Mouse (Mus musculus) kidney, postnatal 0 days (tissue): ENCODE measurements around the gene Gm28038. TPM values are rescaled to one million over a fixed set of nuclear protein-coding genes. Genes with fewer than 3 reads are reported as not detected.

ENCODE experiments used
- ATAC-seq: fragments of 200-750 bp; cut with Nextera tagmentation; replicated peaks from 2 replicates; pipeline ENCODE4 v1.8.0; 2017; ENCODE audit warnings: low read depth, moderate number of reproducible peaks, moderate TSS enrichment, moderate library complexity; ENCODE audit not compliant: low FRiP score
- DNase-seq: peaks from one replicate; pipeline ENCODE4 v3.0.0-alpha.2; 2016; ENCODE audit warnings: low spot score
- H3K27ac ChIP-seq: fragments of 300-500 bp; sonication (generic); 2 replicates; pipeline ENCODE4 v1.5.1; 2014; ENCODE audit warnings: mild to moderate bottlenecking
- H3K27me3 ChIP-seq: fragments of 300-500 bp; sonication (generic); 2 replicates; pipeline ENCODE4 v1.6.1; 2014; ENCODE audit warnings: low read length, mixed read lengths; ENCODE audit not compliant: insufficient read depth
- H3K36me3 ChIP-seq: fragments of 300-500 bp; sonication (generic); 2 replicates; pipeline ENCODE4 v1.6.1; 2014; ENCODE audit warnings: low read length, mixed read lengths; ENCODE audit not compliant: insufficient read depth
- H3K4me1 ChIP-seq: fragments of 300-500 bp; sonication (generic); replicated peaks from 2 replicates; pipeline ENCODE4 v1.6.1; 2014; ENCODE audit warnings: antibody characterized with exemption, low read length, mixed read lengths; ENCODE audit not compliant: insufficient read depth
- H3K4me2 ChIP-seq: fragments of 300-500 bp; sonication (generic); 2 replicates; pipeline ENCODE4 v1.6.1; 2014; ENCODE audit warnings: mild to moderate bottlenecking, low read length, moderate library complexity, mixed read lengths
- H3K4me3 ChIP-seq: fragments of 300-500 bp; sonication (generic); replicated peaks from 2 replicates; pipeline ENCODE4 v1.5.1; 2014; ENCODE audit warnings: low read depth, low read length
- H3K9ac ChIP-seq: fragments of 300-500 bp; sonication (generic); 2 replicates; pipeline ENCODE4 v1.6.1; 2014; ENCODE audit warnings: low read depth, low read length
- H3K9me3 ChIP-seq: fragments of 300-500 bp; sonication (generic); replicated peaks from 2 replicates; pipeline ENCODE4 v1.6.1; 2016; ENCODE audit warnings: low read length, inconsistent platforms, mixed read lengths
- CTCF ChIP-seq: IDR thresholded peaks from 2 replicates; pipeline ENCODE4 v1.5.1; 2016; ENCODE audit warnings: antibody characterized with exemption, low read depth, mild to moderate bottlenecking, moderate library complexity
- WGBS: fragments of 180-500 bp; shearing (Covaris S2); extraction: QIAGEN DNeasy Blood & Tissue Kit; methylation state at CpG from one replicate; pipeline ENCODE4 v1.1.7; 2014; 5-methylcytosine and 5-hydroxymethylcytosine counted together
- polyA plus RNA-seq: library from polyadenylated mRNA; unstranded; fragments of >200 nt; fragmentation: Nextera tagmentation; extraction: Ambion mirVana; gene quantifications from 2 replicates; pipeline ENCODE4 v1.2.1, GENCODE M21; 2015

The Gm28038 gene
- polyA plus RNA-seq, 1 experiment from 2014 or later: not detected

DNA sequence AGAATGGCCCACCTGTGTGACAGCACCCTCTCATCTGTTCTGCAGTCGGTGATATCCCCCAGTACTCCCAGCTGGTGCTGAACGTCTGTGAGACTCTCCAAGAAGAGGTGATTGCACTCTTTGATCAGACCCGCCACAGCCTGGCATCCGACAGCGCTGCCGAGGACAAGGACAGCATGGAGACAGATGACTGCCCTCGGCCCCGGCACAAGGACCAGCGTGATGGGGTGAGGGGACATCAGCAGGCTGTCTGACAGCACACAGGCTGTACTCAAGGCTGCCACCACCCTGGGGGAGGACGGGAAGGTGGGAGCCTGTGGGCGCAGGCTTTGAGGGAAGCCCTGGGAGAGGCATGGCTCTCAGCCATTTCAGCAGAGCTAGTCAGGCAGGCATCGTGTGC lies 56.3 kb downstream of the Gm28038 start:
- no peak for DNase-seq
- peaks cover 71% of the 10 kb centered on the region for H3K36me3 ChIP-seq
- H3K9ac ChIP-seq: no peak overlapping the region
- no peaks in the 10 kb centered on the region for H3K4me1 ChIP-seq
- no peak overlapping the region for H3K27ac ChIP-seq
- no peak for ATAC-seq
- 83% methylated on average over 12 of the region's 12 CpGs for WGBS
- H3K27me3 ChIP-seq: no peaks in the 10 kb centered on the region
- no peak for TF ChIP-seq CTCF
- no peak overlapping the region for H3K4me3 ChIP-seq
- H3K4me2 ChIP-seq: no peak overlapping the region
- no peaks in the 10 kb centered on the region for H3K9me3 ChIP-seq

DNA sequence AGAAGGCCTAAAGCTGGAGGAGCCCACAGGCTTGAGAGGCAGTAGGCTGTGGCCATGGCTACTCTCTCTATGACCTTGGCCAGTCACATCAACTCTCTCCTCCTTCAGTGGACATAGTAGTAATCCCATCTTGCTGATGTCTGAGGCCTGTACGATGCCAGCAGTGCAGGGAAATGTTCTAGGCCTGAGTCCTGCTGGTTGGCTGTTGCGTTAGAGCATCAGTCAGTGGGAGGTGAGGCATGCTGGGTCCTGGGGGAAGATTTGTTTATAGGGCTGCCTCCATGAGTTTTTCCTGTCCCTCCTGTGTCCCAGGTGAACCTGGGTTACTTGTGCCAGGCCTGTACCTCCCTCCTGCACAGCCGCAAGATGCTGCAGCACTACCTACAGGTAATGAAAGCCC lies 61.2 kb downstream of the Gm28038 start:
- Histone ChIP-seq H3K36me3 (peaks cover 67% of the 10 kb centered on the region), H3K4me1 (no peaks in the 10 kb centered on the region), H3K4me3 (no peak overlapping the region), H3K9me3 (no peaks in the 10 kb centered on the region), H3K27me3 (no peaks in the 10 kb centered on the region), H3K27ac (no peak overlapping the region), H3K4me2 (no peak overlapping the region), H3K9ac (no peak overlapping the region)
- ATAC-seq (no peak), DNase-seq (no peak)
- no peak for TF ChIP-seq CTCF
- WGBS: 88% methylated on average over 3 of the region's 3 CpGs

DNA sequence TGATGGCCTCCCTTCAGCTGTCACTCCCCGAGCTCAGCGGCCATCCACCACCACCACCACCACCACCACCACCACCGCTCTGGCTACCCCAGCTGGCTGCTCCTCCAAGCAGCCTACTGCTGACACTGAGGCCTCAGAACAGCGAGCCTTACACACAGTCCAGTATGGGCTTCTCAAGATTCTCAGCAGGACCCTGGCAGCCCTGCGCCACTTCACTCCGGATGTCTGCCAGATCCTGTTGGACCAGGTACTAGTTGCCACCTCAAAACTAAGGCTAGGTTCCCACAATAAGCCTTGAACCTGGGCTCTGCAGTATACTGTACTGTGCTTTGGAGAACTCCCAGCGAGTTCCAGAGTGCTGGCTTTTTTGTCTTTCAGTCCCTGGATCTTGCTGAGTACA lies 61.7 kb downstream of the Gm28038 start:
- TF ChIP-seq CTCF: no peak

DNA sequence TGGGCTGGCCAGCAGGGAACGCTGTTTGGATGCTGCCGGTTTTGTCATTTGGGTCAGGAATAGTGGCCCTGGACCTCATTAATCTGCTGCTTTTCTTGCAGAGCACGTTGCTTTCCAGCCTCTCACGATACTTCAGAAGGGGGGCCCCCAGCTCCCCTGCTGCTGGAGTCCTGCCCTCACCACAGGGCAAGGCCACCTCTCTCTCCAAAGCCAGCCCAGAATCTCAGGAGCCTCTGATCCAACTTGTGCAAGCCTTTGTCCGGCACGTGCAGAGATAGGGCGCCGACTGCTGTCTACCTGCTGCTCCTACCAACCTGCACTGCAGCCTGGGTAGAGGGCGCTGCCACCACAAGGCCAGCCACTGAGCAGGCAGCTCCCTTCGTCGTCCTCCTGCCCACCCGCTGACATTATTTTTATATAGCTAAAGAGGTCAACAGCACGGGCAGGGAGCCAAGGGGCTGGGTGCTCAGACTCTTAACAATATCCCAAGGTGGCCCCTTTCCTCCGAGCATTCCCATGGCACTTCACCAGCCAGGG lies 62.8 kb downstream of the Gm28038 start:
- DNase-seq (no peak), ATAC-seq (no peak)
- Histone ChIP-seq H3K4me2 (no peak overlapping the region), H3K27ac (no peak overlapping the region), H3K4me3 (no peak overlapping the region), H3K27me3 (no peaks in the 10 kb centered on the region), H3K4me1 (no peaks in the 10 kb centered on the region), H3K9ac (no peak overlapping the region), H3K36me3 (peaks cover 71% of the 10 kb centered on the region), H3K9me3 (no peaks in the 10 kb centered on the region)
- WGBS: 65% methylated on average over 14 of the region's 14 CpGs
- TF ChIP-seq CTCF: no peak

More for the DNA sequence above, 61.7 kb downstream of the Gm28038 start:
- Histone ChIP-seq H3K9me3 (no peaks in the 10 kb centered on the region), H3K4me2 (no peak overlapping the region), H3K27ac (no peak overlapping the region), H3K9ac (no peak overlapping the region), H3K27me3 (no peaks in the 10 kb centered on the region), H3K4me3 (no peak overlapping the region), H3K36me3 (peaks cover 62% of the 10 kb centered on the region), H3K4me1 (no peaks in the 10 kb centered on the region)
- WGBS: 91% methylated on average over 7 of the region's 7 CpGs
- ATAC-seq (no peak), DNase-seq (no peak)

DNA sequence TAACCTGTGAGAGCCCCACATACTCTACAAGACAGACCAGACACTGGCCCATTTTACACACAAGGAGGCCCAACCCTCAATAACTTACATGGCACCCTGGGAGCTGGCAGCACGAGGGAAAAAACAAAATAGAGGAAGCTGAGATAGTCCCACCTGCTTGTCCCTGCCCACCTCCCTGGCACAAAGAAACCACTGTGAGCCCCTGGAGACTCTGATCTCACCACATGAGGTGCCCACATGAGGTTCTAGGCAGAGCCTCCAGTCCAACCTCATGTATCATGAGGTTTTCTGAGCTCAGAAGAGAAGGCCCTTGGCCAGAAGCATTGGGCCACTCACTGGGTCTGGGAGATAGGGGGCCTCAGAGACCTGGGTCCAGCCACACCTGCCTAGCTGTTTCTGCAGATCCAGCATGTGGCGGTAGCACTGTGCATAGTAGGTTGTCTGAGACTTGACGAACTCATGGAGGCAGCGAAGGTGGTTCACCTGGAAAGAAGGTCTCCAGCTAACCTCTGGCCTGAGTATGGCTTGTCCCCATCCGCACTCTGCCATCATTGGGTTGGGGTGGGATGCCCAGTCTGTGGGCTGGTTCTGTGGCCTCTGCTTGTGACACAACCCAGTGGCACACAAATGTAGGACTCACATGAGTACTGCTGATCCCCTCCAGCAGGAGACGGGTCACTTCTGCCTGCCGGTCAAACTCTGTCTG lies 65.3 kb downstream of the Gm28038 start:
- Histone ChIP-seq H3K9ac (no peak overlapping the region), H3K27ac (no peak overlapping the region), H3K4me1 (no peaks in the 10 kb centered on the region), H3K36me3 (peaks cover 73% of the 10 kb centered on the region), H3K9me3 (no peaks in the 10 kb centered on the region), H3K27me3 (no peaks in the 10 kb centered on the region), H3K4me2 (no peak overlapping the region), H3K4me3 (no peak overlapping the region)
- WGBS: 89% methylated on average over 7 of the region's 7 CpGs
- DNase-seq: no peak
- TF ChIP-seq CTCF: no peak
- ATAC-seq: no peak

DNA sequence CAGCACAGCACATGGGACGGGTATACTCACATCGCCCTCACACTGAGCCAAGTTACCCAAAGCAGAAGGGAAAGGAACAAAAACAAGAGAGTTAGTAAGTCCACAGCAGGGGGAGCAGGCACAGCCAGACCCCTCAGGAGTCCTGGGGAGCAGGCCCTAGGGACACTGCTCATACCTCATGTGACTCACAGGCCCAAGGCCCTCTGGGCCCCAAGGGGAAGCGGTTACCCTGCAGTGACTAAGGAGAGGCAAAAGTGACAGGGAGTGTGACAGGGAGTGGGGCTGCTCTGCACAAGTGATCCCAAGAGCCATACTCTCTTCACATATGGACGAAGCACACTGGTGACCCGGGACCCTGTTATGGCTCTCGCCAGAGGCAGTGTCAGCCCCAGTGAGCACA lies 68.4 kb downstream of the Gm28038 start:
- no peak overlapping the region for H3K9ac ChIP-seq
- no peaks in the 10 kb centered on the region for H3K4me1 ChIP-seq
- no peaks in the 10 kb centered on the region for H3K9me3 ChIP-seq
- no peak for DNase-seq
- no peak overlapping the region for H3K4me2 ChIP-seq
- WGBS: 92% methylated on average over 6 of the region's 6 CpGs
- H3K27ac ChIP-seq: no peak overlapping the region
- H3K4me3 ChIP-seq: no peak overlapping the region
- ATAC-seq: no peak
- TF ChIP-seq CTCF: no peak
- no peaks in the 10 kb centered on the region for H3K27me3 ChIP-seq
- H3K36me3 ChIP-seq: peaks cover 59% of the 10 kb centered on the region

Other genes starting within 250 kb of the Gm28038 start
- 26.2 and 29.1 TPM in 2 replicates for gene Wdr34, start 232.2 kb upstream of the Gm28038 start, polyA plus RNA-seq
- gene Set, start 223.7 kb upstream of the Gm28038 start, polyA plus RNA-seq: 411 and 412 TPM in 2 replicates
- 5.7 and 6.4 TPM in 2 replicates for gene Pkn3, start 203.4 kb upstream of the Gm28038 start, polyA plus RNA-seq
- 31.8 and 37.0 TPM in 2 replicates for gene Zdhhc12, start 187.4 kb upstream of the Gm28038 start, polyA plus RNA-seq
- 4.4 and 4.9 TPM in 2 replicates for gene Zer1, start 156.5 kb upstream of the Gm28038 start, polyA plus RNA-seq
- 6.4 and 6.6 TPM in 2 replicates for gene Tbc1d13, start 147.3 kb upstream of the Gm28038 start, polyA plus RNA-seq
- gene Endog, start 109.5 kb upstream of the Gm28038 start, polyA plus RNA-seq: 53.5 and 58.2 TPM in 2 replicates
- gene Spout1, start 102.6 kb upstream of the Gm28038 start, polyA plus RNA-seq: 41.8 and 44.7 TPM in 2 replicates
- gene Kyat1, start 75.2 kb upstream of the Gm28038 start, polyA plus RNA-seq: 22.7 and 22.9 TPM in 2 replicates
- 50.2 and 51.3 TPM in 2 replicates for gene Lrrc8a, start 43.3 kb upstream of the Gm28038 start, polyA plus RNA-seq
- gene Gm28035, start 40.5 kb upstream of the Gm28038 start, polyA plus RNA-seq: 0.20 and 0.29 TPM in 2 replicates
- 18.9 and 19.2 TPM in 2 replicates for gene Phyhd1, start 14.8 kb upstream of the Gm28038 start, polyA plus RNA-seq
- gene Dolk, start 5.3 kb downstream of the Gm28038 start, polyA plus RNA-seq: 33.8 and 36.3 TPM in 2 replicates
- 17.3 and 17.5 TPM in 2 replicates for gene Nup188, start 5.4 kb downstream of the Gm28038 start, polyA plus RNA-seq
- 65.1 and 66.4 TPM in 2 replicates for gene Sh3glb2, start 78.3 kb downstream of the Gm28038 start, polyA plus RNA-seq
- gene Miga2, start 83.2 kb downstream of the Gm28038 start, polyA plus RNA-seq: 22.2 and 22.8 TPM in 2 replicates
- 23.4 and 24.5 TPM in 2 replicates for gene Dolpp1, start 111.2 kb downstream of the Gm28038 start, polyA plus RNA-seq
- gene Crat, start 134.8 kb downstream of the Gm28038 start, polyA plus RNA-seq: 42.9 and 49.2 TPM in 2 replicates
- gene Ptpa, start 135.0 kb downstream of the Gm28038 start, polyA plus RNA-seq: 131 and 142 TPM in 2 replicates
- 3.5 and 8.1 TPM in 2 replicates for gene Ier5l, start 193.2 kb downstream of the Gm28038 start, polyA plus RNA-seq